Mouse (Mus musculus) erythroblast, embryonic 14.5 days (primary cell): ENCODE results near the gene Fam71f1. TPM values are rescaled to one million over a fixed set of nuclear protein-coding genes. Genes with fewer than 3 reads are reported as not detected.
"Not testable (repeated sequence)": the region's sequence is repeated elsewhere in the genome, so short reads cannot be mapped to it uniquely, and the experiment has no call there.

ENCODE experiments used
- H3K27me3 ChIP-seq: 2 replicates; pipeline ENCODE4 v1.6.1; 2012; ENCODE audit warnings: inconsistent platforms; ENCODE audit not compliant: control insufficient read depth
- H3K36me3 ChIP-seq: 2 replicates; pipeline ENCODE4 v1.6.1; 2012; ENCODE audit warnings: mild to moderate bottlenecking, inconsistent platforms; ENCODE audit not compliant: control insufficient read depth
- H3K4me1 ChIP-seq: 2 replicates; pipeline ENCODE4 v1.6.1; 2012; ENCODE audit warnings: inconsistent platforms; ENCODE audit not compliant: control insufficient read depth
- H3K4me3 ChIP-seq: replicated peaks from 2 replicates; pipeline ENCODE3; 2012; ENCODE audit warnings: moderate library complexity, mild to moderate bottlenecking, inconsistent platforms
- H3K9me3 ChIP-seq: 2 replicates; pipeline ENCODE4 v1.6.1; 2012; ENCODE audit warnings: low read length, inconsistent platforms, mixed read lengths; ENCODE audit not compliant: control insufficient read depth
- GATA1 ChIP-seq: IDR thresholded peaks from 2 replicates; pipeline ENCODE4 v1.6.1; 2012; ENCODE audit warnings: low read length, inconsistent platforms, mixed read lengths
- TAL1 ChIP-seq: IDR thresholded peaks from 3 replicates; pipeline ENCODE4 v1.6.1; 2012; ENCODE audit warnings: low read length, inconsistent platforms, mixed read lengths
- polyA plus RNA-seq: library from polyadenylated mRNA; stranded (reverse); fragments of >175 nt; gene quantifications from 2 replicates; pipeline ENCODE4 v1.2.3, GENCODE M21; 2012

The Fam71f1 gene
- polyA plus RNA-seq, 1 experiment: not detected

DNA sequence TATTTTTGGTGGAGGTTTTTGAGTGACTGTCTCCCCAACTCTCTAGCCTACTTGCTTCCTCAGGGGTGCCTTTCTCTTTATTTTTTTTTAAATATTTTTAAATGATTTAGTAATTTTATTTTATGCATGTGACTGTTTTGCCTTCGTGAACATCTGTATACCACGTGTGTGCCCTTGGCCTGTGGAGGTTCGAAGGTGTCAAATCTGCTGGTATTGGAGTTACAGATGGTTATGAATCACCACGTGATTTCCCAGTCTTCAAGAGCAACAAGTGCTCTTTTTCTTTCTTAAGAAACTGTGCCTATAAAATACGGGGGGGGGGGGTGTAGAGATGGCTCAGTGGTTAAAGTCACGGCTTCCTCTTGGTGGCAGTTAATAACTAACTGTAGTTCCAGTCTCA is 2.6 kb downstream of the Fam71f1 start:
- Histone ChIP-seq H3K27me3 (no peaks in the 10 kb centered on the region), H3K9me3 (no peaks in the 10 kb centered on the region), H3K4me1 (no peaks in the 10 kb centered on the region), H3K4me3 (no peak overlapping the region), H3K36me3 (no peaks in the 10 kb centered on the region)
- TF ChIP-seq TAL1: no peak
- no peak for TF ChIP-seq GATA1

DNA sequence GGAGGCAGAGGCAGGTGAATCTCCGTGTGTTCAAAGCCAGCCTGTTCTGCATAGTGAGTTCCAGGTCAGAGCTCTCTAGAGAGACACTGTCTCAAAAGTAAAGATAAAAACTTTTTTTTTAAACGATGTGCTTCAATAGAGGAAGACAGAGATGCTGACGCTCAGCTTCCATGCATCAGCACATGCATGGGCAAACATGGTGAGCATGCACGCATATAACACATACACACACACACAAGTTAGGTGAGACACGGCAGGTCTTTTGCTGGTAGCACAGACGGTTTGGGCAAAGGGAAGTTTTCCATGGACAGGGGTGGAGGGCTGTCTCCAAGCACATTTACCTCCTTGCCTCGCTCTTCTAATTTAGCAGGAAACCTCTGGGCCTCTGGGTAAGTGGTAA is 3.2 kb downstream of the Fam71f1 start:
- no peak overlapping the region for H3K4me3 ChIP-seq
- no peaks in the 10 kb centered on the region for H3K27me3 ChIP-seq
- H3K4me1 ChIP-seq: no peaks in the 10 kb centered on the region
- H3K9me3 ChIP-seq: no peaks in the 10 kb centered on the region
- no peaks in the 10 kb centered on the region for H3K36me3 ChIP-seq
- TF ChIP-seq TAL1 (no peak), GATA1 (no peak)

GRCm38 (mm10) chr6:29322735-29323134 is 3.8 kb downstream of the Fam71f1 start:
- TF ChIP-seq TAL1 (no peak), GATA1 (no peak)
- no peaks in the 10 kb centered on the region for H3K27me3 ChIP-seq
- no peaks in the 10 kb centered on the region for H3K4me1 ChIP-seq
- H3K4me3 ChIP-seq: no peak overlapping the region
- H3K36me3 ChIP-seq: no peaks in the 10 kb centered on the region
- no peaks in the 10 kb centered on the region for H3K9me3 ChIP-seq

GRCm38 (mm10) chr6:29326961-29327360 is 8.0 kb downstream of the Fam71f1 start:
- no peak overlapping the region for H3K4me3 ChIP-seq
- H3K36me3 ChIP-seq: no peaks in the 10 kb centered on the region
- no peaks in the 10 kb centered on the region for H3K9me3 ChIP-seq
- no peaks in the 10 kb centered on the region for H3K27me3 ChIP-seq
- no peak for TF ChIP-seq TAL1
- no peak for TF ChIP-seq GATA1
- H3K4me1 ChIP-seq: peaks cover 3% of the 10 kb centered on the region

GRCm38 (mm10) chr6:29329514-29329913 is 10.6 kb downstream of the Fam71f1 start:
- no peaks in the 10 kb centered on the region for H3K9me3 ChIP-seq
- no peak overlapping the region for H3K4me3 ChIP-seq
- H3K36me3 ChIP-seq: no peaks in the 10 kb centered on the region
- TF ChIP-seq GATA1: no peak
- TF ChIP-seq TAL1: no peak
- peaks cover 7% of the 10 kb centered on the region for H3K27me3 ChIP-seq
- H3K4me1 ChIP-seq: peaks cover 3% of the 10 kb centered on the region

DNA sequence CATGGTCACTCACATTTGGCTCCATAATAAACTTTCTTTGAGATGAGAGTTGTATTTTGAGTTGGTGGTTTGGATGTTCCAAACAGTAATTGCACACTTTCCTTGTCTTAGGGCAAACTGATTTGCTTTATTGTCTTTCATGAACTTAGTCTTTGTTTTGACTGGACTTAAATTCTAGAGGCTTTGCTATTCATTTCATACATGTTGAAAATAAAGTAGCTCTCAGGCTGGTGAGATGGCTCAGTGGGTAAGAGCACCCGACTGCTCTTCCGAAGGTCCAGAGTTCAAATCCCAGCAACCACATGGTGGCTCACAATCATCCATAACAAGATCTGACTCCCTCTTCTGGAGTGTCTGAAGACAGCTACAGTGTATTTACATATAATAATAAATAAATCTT is 27.6 kb downstream of the Fam71f1 start:
- peaks cover 27% of the 10 kb centered on the region for H3K4me1 ChIP-seq
- H3K9me3 ChIP-seq, H3K36me3 ChIP-seq, H3K4me3 ChIP-seq: not testable (repeated sequence)
- peaks cover 13% of the 10 kb centered on the region for H3K27me3 ChIP-seq

DNA sequence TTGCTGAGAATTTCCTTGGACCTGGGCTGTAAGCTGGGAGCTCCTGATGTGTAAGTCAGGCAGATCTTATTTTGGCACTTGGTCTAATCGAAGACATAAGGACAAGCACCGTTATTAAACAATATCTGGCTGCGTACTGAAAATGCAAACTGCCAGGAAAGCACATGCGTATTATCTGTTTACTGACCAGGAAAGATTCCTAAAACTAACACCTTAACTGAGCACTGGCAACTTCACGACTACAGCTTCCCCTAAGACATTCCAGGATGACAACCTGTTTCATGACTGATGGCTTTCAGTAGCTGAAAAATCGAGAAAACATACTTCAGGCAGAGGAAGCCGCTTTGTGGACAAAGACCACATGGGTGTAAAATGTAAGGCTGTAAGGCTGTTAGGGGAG is 28.2 kb downstream of the Fam71f1 start:
- TF ChIP-seq GATA1 (no peak), TAL1 (no peak)
- Histone ChIP-seq H3K4me1 (peaks cover 33% of the 10 kb centered on the region), H3K36me3 (no peaks in the 10 kb centered on the region), H3K9me3 (no peaks in the 10 kb centered on the region), H3K4me3 (peak overlapping the region; percentile 96), H3K27me3 (peaks cover 13% of the 10 kb centered on the region)

DNA sequence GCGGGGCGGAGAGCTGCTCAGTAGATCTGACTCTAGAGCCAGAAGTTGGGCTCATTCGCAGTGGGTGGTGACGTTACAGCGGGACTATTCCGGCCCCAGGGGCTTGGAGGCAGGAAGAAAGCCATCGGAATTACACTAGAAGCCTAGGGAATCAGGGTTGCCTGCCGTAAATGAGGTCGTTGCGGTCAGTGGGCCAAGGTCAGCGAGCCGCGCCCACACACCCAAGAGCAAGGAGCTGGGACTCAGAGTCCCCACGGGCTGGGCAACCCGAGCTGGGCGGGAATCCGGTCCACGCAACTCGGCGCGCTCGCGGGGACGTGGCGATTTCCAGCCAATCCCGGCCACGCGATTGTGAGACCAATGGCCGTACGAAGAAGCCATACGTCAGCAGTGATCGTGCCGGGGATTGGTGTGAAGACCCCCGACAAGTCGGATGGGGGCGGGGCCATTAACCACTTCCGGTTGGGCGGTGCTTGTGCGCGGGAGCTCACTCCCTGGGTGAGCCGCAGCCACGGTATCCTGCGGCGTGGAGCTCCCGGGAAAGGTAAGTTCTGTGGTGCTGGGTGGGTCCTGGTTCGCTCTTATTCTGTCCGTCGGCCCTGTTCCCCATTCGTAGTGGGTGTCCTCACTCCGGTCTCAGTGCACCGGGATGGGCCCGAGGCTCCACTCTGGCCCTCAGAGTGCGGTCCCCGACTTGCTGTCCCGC is 28.9 kb downstream of the Fam71f1 start, which contains the start of gene Calu:
Calu (plus strand) TSS at position 405 of the 706 bp plus-strand sequence.
- Histone ChIP-seq H3K36me3 (no peaks in the 10 kb centered on the region), H3K9me3 (no peaks in the 10 kb centered on the region), H3K27me3 (peaks cover 12% of the 10 kb centered on the region), H3K4me1 (peaks cover 39% of the 10 kb centered on the region), H3K4me3 (peak within 1 kb of the TSS; percentile 96)
- TF ChIP-seq GATA1 (no peak), TAL1 (no peak)

GRCm38 (mm10) chr6:29348371-29348724 is 29.4 kb downstream of the Fam71f1 start:
- H3K4me1 ChIP-seq: peaks cover 44% of the 10 kb centered on the region
- peak overlapping the region; percentile 96 for H3K4me3 ChIP-seq
- TF ChIP-seq TAL1: no peak
- TF ChIP-seq GATA1: no peak
- H3K27me3 ChIP-seq: peaks cover 8% of the 10 kb centered on the region
- no peaks in the 10 kb centered on the region for H3K9me3 ChIP-seq
- H3K36me3 ChIP-seq: no peaks in the 10 kb centered on the region

DNA sequence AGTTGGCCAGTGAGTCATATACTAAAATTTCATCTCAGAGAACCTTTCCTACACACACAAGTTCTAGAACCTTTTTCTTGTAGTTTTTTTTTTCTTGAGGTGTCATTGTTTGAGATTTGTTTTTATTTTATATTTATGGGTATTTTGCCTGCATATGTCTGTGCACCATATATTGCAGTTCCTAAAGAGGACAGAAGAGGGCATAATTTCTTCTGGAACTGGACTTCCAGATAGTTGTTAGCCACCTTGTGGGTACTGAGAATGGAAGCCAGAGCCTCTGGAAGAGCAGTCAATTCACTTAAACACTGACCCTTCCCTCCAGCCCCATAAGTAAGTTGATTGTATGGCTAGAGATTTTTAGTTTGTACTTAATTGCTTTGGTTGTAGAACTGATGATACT is 32.7 kb downstream of the Fam71f1 start:
- Histone ChIP-seq H3K9me3 (no peaks in the 10 kb centered on the region), H3K4me3 (no peak overlapping the region), H3K4me1 (peaks cover 45% of the 10 kb centered on the region), H3K36me3 (peaks cover 11% of the 10 kb centered on the region), H3K27me3 (no peaks in the 10 kb centered on the region)
- TF ChIP-seq GATA1: no peak
